Mouse (Mus musculus): Measurements from ENCODE around the gene Hsdl1. TPM values are rescaled to one million over a fixed set of nuclear protein-coding genes. Genes with fewer than 3 reads are reported as not detected.
A peak's percentile ranks its signal among the peaks of the same experiment; 100 is the strongest.

Gene Hsdl1
- polyA plus RNA-seq, 1 experiment from 2014 or later: 31.0 TPM

- H3K4me3 ChIP-seq (replicated peaks; ENCODE audit: low read length): no peak overlapping the region
- peaks cover 3% of the 10 kb centered on the region; the same call in 1 of the 2 replicates for H3K4me1 ChIP-seq (ENCODE audit: control insufficient read depth, insufficient read depth, low read length)
- no peak overlapping the region for H3K4me2 ChIP-seq (ENCODE audit: low read depth, low read length)
- ATAC-seq (ENCODE audit: insufficient read depth, low FRiP score): no peak
- no peak overlapping the region for H3K27ac ChIP-seq (ENCODE audit: low read length)
- WGBS: 26% methylated on average over 10 of the region's 10 CpGs
- no peak overlapping the region for H3K9ac ChIP-seq (ENCODE audit: low read length)
- H3K36me3 ChIP-seq (ENCODE audit: control insufficient read depth, insufficient read depth, low read length): no peaks in the 10 kb centered on the region
- H3K9me3 ChIP-seq (replicated peaks; ENCODE audit: control insufficient read depth, low read length): no peaks in the 10 kb centered on the region
- no peaks in the 10 kb centered on the region for H3K27me3 ChIP-seq (ENCODE audit: control insufficient read depth, insufficient read depth, low read length)
Measured at GRCm38 (mm10) chr8:119588844-119589243, 13.9 kb upstream of the Hsdl1 start.

GRCm38 (mm10) chr8:119588321-119588720 is 13.3 kb upstream of the Hsdl1 start:
- peaks cover 3% of the 10 kb centered on the region; the same call in 1 of the 2 replicates for H3K4me1 ChIP-seq (ENCODE audit: control insufficient read depth, insufficient read depth, low read length)
- no peaks in the 10 kb centered on the region for H3K36me3 ChIP-seq (ENCODE audit: control insufficient read depth, insufficient read depth, low read length)
- H3K4me2 ChIP-seq (ENCODE audit: low read depth, low read length): no peak overlapping the region
- no peak overlapping the region for H3K27ac ChIP-seq (ENCODE audit: low read length)
- H3K27me3 ChIP-seq (ENCODE audit: control insufficient read depth, insufficient read depth, low read length): no peaks in the 10 kb centered on the region
- H3K9ac ChIP-seq (ENCODE audit: low read length): no peak overlapping the region
- H3K4me3 ChIP-seq (replicated peaks; ENCODE audit: low read length): no peak overlapping the region
- no peak for ATAC-seq (ENCODE audit: insufficient read depth, low FRiP score)
- H3K9me3 ChIP-seq (replicated peaks; ENCODE audit: control insufficient read depth, low read length): no peaks in the 10 kb centered on the region
- 66% methylated on average over 4 of the region's 4 CpGs for WGBS

- H3K27me3 ChIP-seq (ENCODE audit: control insufficient read depth, insufficient read depth, low read length): no peaks in the 10 kb centered on the region
- peaks cover 3% of the 10 kb centered on the region; the same call in 1 of the 2 replicates for H3K4me1 ChIP-seq (ENCODE audit: control insufficient read depth, insufficient read depth, low read length)
- H3K4me3 ChIP-seq (replicated peaks; ENCODE audit: low read length): peak overlapping the region; percentile 44
- 9% methylated on average over 15 of the region's 24 CpGs for WGBS
- peak; percentile 71 for ATAC-seq (ENCODE audit: insufficient read depth, low FRiP score)
- peak overlapping the region; percentile 72 for H3K4me2 ChIP-seq (ENCODE audit: low read depth, low read length)
- H3K27ac ChIP-seq (ENCODE audit: low read length): peak overlapping the region; percentile 23; the same call in 1 of the 2 replicates
- no peaks in the 10 kb centered on the region for H3K36me3 ChIP-seq (ENCODE audit: control insufficient read depth, insufficient read depth, low read length)
- H3K9ac ChIP-seq (ENCODE audit: low read length): peak overlapping the region; percentile 70
- no peaks in the 10 kb centered on the region for H3K9me3 ChIP-seq (replicated peaks; ENCODE audit: control insufficient read depth, low read length)
Measured at GRCm38 (mm10) chr8:119585901-119586300, 10.9 kb upstream of the Hsdl1 start.

- H3K27ac ChIP-seq (ENCODE audit: low read length): no peak overlapping the region
- 64% methylated on average over 5 of the region's 5 CpGs for WGBS
Measured at GRCm38 (mm10) chr8:119580441-119581161, 5.6 kb upstream of the Hsdl1 start.

GRCm38 (mm10) chr8:119579096-119579495 is 4.1 kb upstream of the Hsdl1 start:
- no peak for ATAC-seq (ENCODE audit: insufficient read depth, low FRiP score)
- no peak overlapping the region for H3K9ac ChIP-seq (ENCODE audit: low read length)
- no peaks in the 10 kb centered on the region for H3K9me3 ChIP-seq (replicated peaks; ENCODE audit: control insufficient read depth, low read length)
- H3K27me3 ChIP-seq (ENCODE audit: control insufficient read depth, insufficient read depth, low read length): no peaks in the 10 kb centered on the region
- no peaks in the 10 kb centered on the region for H3K36me3 ChIP-seq (ENCODE audit: control insufficient read depth, insufficient read depth, low read length)
- H3K27ac ChIP-seq (ENCODE audit: low read length): no peak overlapping the region
- H3K4me2 ChIP-seq (ENCODE audit: low read depth, low read length): no peak overlapping the region; the same call in 1 of the 2 replicates
- H3K4me3 ChIP-seq (replicated peaks; ENCODE audit: low read length): no peak overlapping the region
- 37% methylated on average over 13 of the region's 13 CpGs for WGBS
- H3K4me1 ChIP-seq (ENCODE audit: control insufficient read depth, insufficient read depth, low read length): peaks cover 10% of the 10 kb centered on the region

More at GRCm38 (mm10) chr8:119580441-119581161, 5.6 kb upstream of the Hsdl1 start:
- 0 out of 2 replicates have a peak, but pooled peaks cover under 1% of the 10 kb centered on the region for H3K4me1 ChIP-seq (ENCODE audit: control insufficient read depth, insufficient read depth, low read length)
- no peak overlapping the region for H3K9ac ChIP-seq (ENCODE audit: low read length)
- no peak for ATAC-seq (ENCODE audit: insufficient read depth, low FRiP score)
- H3K4me3 ChIP-seq (replicated peaks; ENCODE audit: low read length): no peak overlapping the region
- H3K36me3 ChIP-seq (ENCODE audit: control insufficient read depth, insufficient read depth, low read length): no peaks in the 10 kb centered on the region
- H3K4me2 ChIP-seq (ENCODE audit: low read depth, low read length): no peak overlapping the region
- H3K9me3 ChIP-seq (replicated peaks; ENCODE audit: control insufficient read depth, low read length): no peaks in the 10 kb centered on the region
- no peaks in the 10 kb centered on the region for H3K27me3 ChIP-seq (ENCODE audit: control insufficient read depth, insufficient read depth, low read length)

GRCm38 (mm10) chr8:119575366-119575726 is 363 bp upstream of the Hsdl1 start:
- Histone ChIP-seq H3K4me2 (ENCODE audit: low read depth, low read length) (peak overlapping the region; percentile 89), H3K27ac (ENCODE audit: low read length) (no peak overlapping the region), H3K9ac (ENCODE audit: low read length) (peak overlapping the region; percentile 81), H3K27me3 (ENCODE audit: control insufficient read depth, insufficient read depth, low read length) (no peaks in the 10 kb centered on the region), H3K9me3 (replicated peaks; ENCODE audit: control insufficient read depth, low read length) (no peaks in the 10 kb centered on the region), H3K36me3 (ENCODE audit: control insufficient read depth, insufficient read depth, low read length) (no peaks in the 10 kb centered on the region), H3K4me3 (replicated peaks; ENCODE audit: low read length) (peak overlapping the region; percentile 75), H3K4me1 (ENCODE audit: control insufficient read depth, insufficient read depth, low read length) (peaks cover 15% of the 10 kb centered on the region)
- WGBS: 2% methylated on average over 16 of the region's 16 CpGs
- no peak for ATAC-seq (ENCODE audit: insufficient read depth, low FRiP score)

GRCm38 (mm10) chr8:119572411-119572810 is 2.6 kb downstream of the Hsdl1 start:
- Histone ChIP-seq H3K27ac (ENCODE audit: low read length) (peak overlapping the region; percentile 38; the same call in 1 of the 2 replicates), H3K36me3 (ENCODE audit: control insufficient read depth, insufficient read depth, low read length) (no peaks in the 10 kb centered on the region), H3K27me3 (ENCODE audit: control insufficient read depth, insufficient read depth, low read length) (no peaks in the 10 kb centered on the region), H3K4me3 (replicated peaks; ENCODE audit: low read length) (no peak overlapping the region), H3K9me3 (replicated peaks; ENCODE audit: control insufficient read depth, low read length) (no peaks in the 10 kb centered on the region), H3K9ac (ENCODE audit: low read length) (no peak overlapping the region), H3K4me1 (ENCODE audit: control insufficient read depth, insufficient read depth, low read length) (peaks cover 15% of the 10 kb centered on the region), H3K4me2 (ENCODE audit: low read depth, low read length) (no peak overlapping the region)
- 73% methylated on average over 4 of the region's 4 CpGs for WGBS
- ATAC-seq (ENCODE audit: insufficient read depth, low FRiP score): no peak

- no peaks in the 10 kb centered on the region for H3K9me3 ChIP-seq (replicated peaks; ENCODE audit: control insufficient read depth, low read length)
- WGBS: 82% methylated on average over 6 of the region's 6 CpGs
- no peak overlapping the region for H3K27ac ChIP-seq (ENCODE audit: low read length)
- H3K4me2 ChIP-seq (ENCODE audit: low read depth, low read length): no peak overlapping the region
- peaks cover 15% of the 10 kb centered on the region for H3K4me1 ChIP-seq (ENCODE audit: control insufficient read depth, insufficient read depth, low read length)
- no peak overlapping the region for H3K9ac ChIP-seq (ENCODE audit: low read length)
- no peak for ATAC-seq (ENCODE audit: insufficient read depth, low FRiP score)
- H3K27me3 ChIP-seq (ENCODE audit: control insufficient read depth, insufficient read depth, low read length): no peaks in the 10 kb centered on the region
- H3K4me3 ChIP-seq (replicated peaks; ENCODE audit: low read length): no peak overlapping the region
- no peaks in the 10 kb centered on the region for H3K36me3 ChIP-seq (ENCODE audit: control insufficient read depth, insufficient read depth, low read length)
Measured at GRCm38 (mm10) chr8:119571135-119571534, 3.8 kb downstream of the Hsdl1 start.

GRCm38 (mm10) chr8:119569881-119570280 is 5.1 kb downstream of the Hsdl1 start:
- Histone ChIP-seq H3K4me3 (replicated peaks; ENCODE audit: low read length) (no peak overlapping the region), H3K4me1 (ENCODE audit: control insufficient read depth, insufficient read depth, low read length) (peaks cover 10% of the 10 kb centered on the region), H3K4me2 (ENCODE audit: low read depth, low read length) (no peak overlapping the region), H3K27me3 (ENCODE audit: control insufficient read depth, insufficient read depth, low read length) (no peaks in the 10 kb centered on the region), H3K36me3 (ENCODE audit: control insufficient read depth, insufficient read depth, low read length) (peaks cover 8% of the 10 kb centered on the region; the same call in 1 of the 2 replicates), H3K9ac (ENCODE audit: low read length) (no peak overlapping the region), H3K27ac (ENCODE audit: low read length) (no peak overlapping the region), H3K9me3 (replicated peaks; ENCODE audit: control insufficient read depth, low read length) (no peaks in the 10 kb centered on the region)
- no peak for ATAC-seq (ENCODE audit: insufficient read depth, low FRiP score)
- WGBS: 41% methylated on average over 4 of the region's 4 CpGs

Data from stomach, embryonic 16.5 days (tissue).